Mouse (Mus musculus): ENCODE results near the gene Olfr362.
"Not testable (repeated sequence)": the region's sequence is repeated elsewhere in the genome, so short reads cannot be mapped to it uniquely, and the experiment has no call there.

Olfr362 gene

DNA sequence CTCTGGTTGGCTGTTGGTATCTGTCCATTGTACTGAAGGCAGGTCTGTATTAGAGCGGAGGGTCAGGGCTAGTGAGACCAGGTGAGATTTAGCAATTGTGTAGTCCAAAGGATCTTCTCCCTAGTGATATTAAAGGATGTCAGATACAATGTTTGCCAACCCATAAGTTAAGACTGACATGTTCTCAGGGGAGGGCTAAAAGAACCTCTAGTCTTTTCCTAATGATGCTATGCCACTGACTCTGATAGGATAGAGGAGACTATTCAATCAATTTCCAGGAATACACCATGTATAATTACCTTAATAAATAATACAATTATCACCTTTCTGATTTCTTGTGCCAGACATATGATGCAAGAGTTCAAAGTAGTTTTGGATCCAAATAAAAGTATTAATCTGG, at the start of gene Olfr362:
Gene Olfr362 (minus strand): TSS at position 101 of the 400 bp plus-strand sequence.
- no peak for DNase-seq (ENCODE audit: low read depth)

DNA sequence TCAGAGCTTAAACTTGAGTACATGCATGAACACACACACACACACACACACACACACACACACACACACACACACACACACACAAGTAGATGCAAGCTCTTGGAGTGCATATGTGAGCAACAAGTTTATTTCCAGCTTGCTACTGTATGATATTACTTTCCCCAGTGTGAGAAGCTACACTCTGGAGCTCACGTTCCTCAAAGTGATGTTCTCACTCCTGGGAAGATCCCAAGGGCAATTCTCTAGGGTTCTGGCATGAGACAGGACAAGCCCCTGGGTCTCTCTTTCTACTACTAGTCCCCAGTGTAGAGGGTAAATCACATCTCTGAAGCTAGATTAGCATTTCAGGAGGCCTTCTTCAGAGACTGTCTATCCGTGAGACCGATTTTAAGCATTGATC, 21.3 kb upstream of the Olfr362 start, which contains the start of gene Olfr364-ps1:
Gene Olfr364-ps1 (plus strand): TSS at position 301 of the 400 bp plus-strand sequence.
- no peak for DNase-seq (ENCODE audit: low read depth)

DNA sequence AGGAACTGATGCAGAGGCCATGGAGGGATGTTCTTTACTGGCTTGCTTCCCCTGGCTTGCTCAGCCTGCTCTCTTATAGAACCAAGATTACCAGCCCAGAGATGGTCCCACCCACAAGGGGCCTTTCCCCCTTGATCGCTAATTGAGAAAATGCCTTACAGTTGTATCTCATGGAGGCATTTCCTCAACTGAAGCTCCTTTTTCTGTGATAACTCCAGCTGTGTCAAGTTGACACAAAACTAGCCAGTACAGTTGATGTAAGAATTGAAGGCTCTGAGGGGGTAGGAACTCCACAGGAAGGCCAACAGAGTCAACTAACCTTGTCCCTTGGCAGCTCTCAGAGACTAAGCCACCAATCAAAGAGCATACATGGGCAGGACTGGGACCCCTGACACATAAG, 28.5 kb downstream of the Olfr362 start, which contains the start of gene Olfr361:
Gene Olfr361 (minus strand): TSS at position 101 of the 400 bp plus-strand sequence.
- DNase-seq (ENCODE audit: low read depth), result not testable (repeated sequence)

DNA sequence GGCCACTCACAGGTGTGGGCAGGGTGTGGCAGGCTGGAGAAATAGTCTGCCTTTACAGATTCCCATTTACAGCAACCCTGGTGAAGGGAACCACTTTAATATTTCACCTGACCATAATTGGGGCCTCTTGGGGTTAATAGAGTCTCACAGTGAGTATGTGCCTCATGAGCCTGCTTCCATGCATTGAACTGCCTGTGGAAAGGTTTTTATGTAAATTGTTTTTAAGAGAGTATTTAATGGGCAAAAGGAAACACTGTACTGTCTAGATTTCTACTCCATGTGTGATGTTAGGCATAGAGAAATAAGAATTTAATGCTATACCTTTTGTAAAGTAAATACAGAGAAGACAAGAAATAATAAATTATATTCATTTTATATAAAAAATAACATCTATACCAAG, 52.3 kb downstream of the Olfr362 start, which contains the start of gene Olfr360:
Gene Olfr360 (plus strand): TSS at position 301 of the 400 bp plus-strand sequence.
- no peak for DNase-seq (ENCODE audit: low read depth)
